Mouse (Mus musculus) neutrophil, adult 5-6 weeks (primary cell): ENCODE data around the gene Gpc6. TPM values are rescaled to one million over a fixed set of nuclear protein-coding genes. Genes with fewer than 3 reads are reported as not detected.
"Not testable (repeated sequence)": the region's sequence is repeated elsewhere in the genome, so short reads cannot be mapped to it uniquely, and the experiment has no call there.

ENCODE experiments used
- ATAC-seq: fragments of 151-379, 151-347 bp; 2 replicates; pipeline ENCODE4 v1.8.0; 2017; ENCODE audit warnings: mild to moderate bottlenecking, moderate TSS enrichment; ENCODE audit not compliant: insufficient number of reproducible peaks, poor library complexity, low FRiP score, severe bottlenecking; ENCODE audit errors: extremely low read depth
- total RNA-seq: library from RNA; stranded (forward); fragments of 200-1000 nt; gene quantifications from 2 replicates; pipeline ENCODE4 v1.2.3, GENCODE M21; 2017

Gpc6 gene
- total RNA-seq, 1 experiment from 2014 or later: 0.12 TPM

GRCm38 (mm10) chr14:117407824-117408524 lies 482.9 kb downstream of the Gpc6 start:
- ATAC-seq: no peak

- no peak for ATAC-seq
These were observed 483.4 kb downstream of the Gpc6 start for GRCm38 (mm10) chr14:117408525-117408835.

- ATAC-seq: no peak
These were observed 484.7 kb downstream of the Gpc6 start for GRCm38 (mm10) chr14:117409778-117410177.

- no peak for ATAC-seq
These were observed 485.4 kb downstream of the Gpc6 start for GRCm38 (mm10) chr14:117410511-117410910.

- no peak for ATAC-seq
These were observed 489.9 kb downstream of the Gpc6 start for GRCm38 (mm10) chr14:117415045-117415444.

- ATAC-seq: no peak
These were observed 494.6 kb downstream of the Gpc6 start for GRCm38 (mm10) chr14:117419561-117420218.

- no peak for ATAC-seq
These were observed 496.1 kb downstream of the Gpc6 start for GRCm38 (mm10) chr14:117421170-117421569.

- no peak for ATAC-seq
These were observed 501.0 kb downstream of the Gpc6 start for GRCm38 (mm10) chr14:117426116-117426515.

- no peak for ATAC-seq
These were observed 502.7 kb downstream of the Gpc6 start for GRCm38 (mm10) chr14:117427776-117428175.

GRCm38 (mm10) chr14:117435739-117436138 lies 510.6 kb downstream of the Gpc6 start:
- no peak for ATAC-seq

GRCm38 (mm10) chr14:117446675-117447231 lies 521.6 kb downstream of the Gpc6 start:
- ATAC-seq: not testable (repeated sequence)

- no peak for ATAC-seq
These were observed 526.4 kb downstream of the Gpc6 start for GRCm38 (mm10) chr14:117451391-117451991.

- ATAC-seq: no peak
These were observed 527.0 kb downstream of the Gpc6 start for GRCm38 (mm10) chr14:117452150-117452549.

- no peak for ATAC-seq
These were observed 548.3 kb downstream of the Gpc6 start for GRCm38 (mm10) chr14:117473378-117473777.

- no peak for ATAC-seq
These were observed 553.8 kb downstream of the Gpc6 start for GRCm38 (mm10) chr14:117478879-117479278.

- ATAC-seq: no peak
These were observed 562.1 kb downstream of the Gpc6 start for GRCm38 (mm10) chr14:117487161-117487754.

- ATAC-seq: no peak
These were observed 565.4 kb downstream of the Gpc6 start for GRCm38 (mm10) chr14:117490469-117490868.

- no peak for ATAC-seq
These were observed 570.0 kb downstream of the Gpc6 start for GRCm38 (mm10) chr14:117495118-117495517.

GRCm38 (mm10) chr14:117498785-117499184 lies 573.7 kb downstream of the Gpc6 start:
- no peak for ATAC-seq

GRCm38 (mm10) chr14:117499354-117499753 lies 574.2 kb downstream of the Gpc6 start:
- no peak for ATAC-seq
